Mouse (Mus musculus): ENCODE measurements around the gene Rnf167. TPM values are rescaled to one million over a fixed set of nuclear protein-coding genes. Genes with fewer than 3 reads are reported as not detected.
A peak's percentile ranks its signal among the peaks of the same experiment; 100 is the strongest.

Gene Rnf167
- total and polyA plus RNA-seq, 3 experiments = 50.8 to 65.0 (median 58.7) TPM

DNA sequence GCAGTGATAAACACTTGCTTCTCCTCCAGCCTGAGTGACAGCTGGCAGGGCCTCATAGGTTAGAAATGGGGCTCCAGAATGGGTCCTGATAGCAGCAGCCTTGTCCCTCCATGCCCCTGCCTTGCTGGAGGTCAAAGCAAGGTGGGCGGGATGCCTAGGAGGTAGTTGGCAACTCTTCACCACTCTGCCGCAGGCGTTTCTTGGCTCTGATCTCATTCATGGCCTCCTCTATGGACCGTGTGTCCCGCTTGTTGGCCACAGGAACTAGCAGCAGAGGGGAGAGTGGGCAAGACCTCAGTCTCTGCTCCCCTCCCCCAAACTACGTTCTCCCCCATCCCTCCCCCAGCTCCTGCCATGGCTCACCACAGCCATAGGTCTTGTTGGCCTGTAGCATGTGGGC, 16.9 kb downstream of the Rnf167 start:
- Histone ChIP-seq H3K9ac (ENCODE audit: low read depth, low read length) (no peak overlapping the region), H3K4me1 (ENCODE audit: control insufficient read depth, insufficient read depth, low read length) (peaks cover 2% of the 10 kb centered on the region), H3K36me3 (ENCODE audit: control insufficient read depth, insufficient read depth, low read length) (peaks cover 16% of the 10 kb centered on the region), H3K27me3 (ENCODE audit: control insufficient read depth, insufficient read depth, low read length) (no peaks in the 10 kb centered on the region), H3K4me3 (no peak overlapping the region), H3K79me2 (replicated peaks; ENCODE audit: control insufficient read depth, insufficient read depth, low read length) (no peaks in the 10 kb centered on the region), H3K27ac (peak overlapping the region; percentile 55; the same call in 1 of the 2 replicates)
- intact Hi-C loops (cut with DNase I) = no loop called here
- DNase-seq = peak in 1 of 2 experiments; percentile 73
- WGBS = 65% methylated on average over 6 of the region's 6 CpGs
- TF ChIP-seq POLR2A (IDR thresholded peaks at IDR 0.05; ENCODE audit: insufficient read depth, low read depth, low read length) = peak; percentile 39; the same call in 1 of the 2 replicates
- TF ChIP-seq CTCF (IDR thresholded peaks at IDR 0.05) = no peak
- TF ChIP-seq EP300 (IDR thresholded peaks at IDR 0.05; ENCODE audit: insufficient read depth, low read depth, low read length) = 0 out of 2 replicates have a peak, but pooled peaks have one; percentile 25

DNA sequence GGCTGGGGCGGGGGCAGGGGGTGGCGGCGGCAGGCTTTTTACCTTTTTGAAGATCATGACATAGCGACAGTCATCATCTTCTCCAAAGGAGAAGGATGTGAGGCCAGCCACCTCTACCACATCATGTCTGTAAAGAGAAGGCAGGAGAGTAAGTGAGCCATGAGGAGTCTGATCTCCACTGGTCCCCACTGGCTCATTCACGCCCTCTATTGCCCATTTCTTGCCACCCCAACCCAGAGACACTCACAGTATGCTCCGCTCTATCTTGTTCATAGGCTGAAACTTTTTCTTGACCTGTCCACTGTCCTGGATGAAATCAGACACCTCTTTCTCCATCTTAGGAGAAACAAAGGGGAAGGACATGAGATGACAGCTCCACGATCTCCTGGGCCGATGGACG, 17.7 kb downstream of the Rnf167 start:
- Histone ChIP-seq H3K9ac (ENCODE audit: low read depth, low read length) (no peak overlapping the region), H3K36me3 (ENCODE audit: control insufficient read depth, insufficient read depth, low read length) (peaks cover 16% of the 10 kb centered on the region), H3K27ac (no peak overlapping the region), H3K27me3 (ENCODE audit: control insufficient read depth, insufficient read depth, low read length) (no peaks in the 10 kb centered on the region), H3K4me1 (ENCODE audit: control insufficient read depth, insufficient read depth, low read length) (peaks cover 2% of the 10 kb centered on the region), H3K79me2 (replicated peaks; ENCODE audit: control insufficient read depth, insufficient read depth, low read length) (no peaks in the 10 kb centered on the region), H3K4me3 (no peak overlapping the region)
- TF ChIP-seq POLR2A (IDR thresholded peaks at IDR 0.05; ENCODE audit: insufficient read depth, low read depth, low read length) = no peak
- TF ChIP-seq EP300 (IDR thresholded peaks at IDR 0.05; ENCODE audit: insufficient read depth, low read depth, low read length) = no peak
- TF ChIP-seq CTCF (IDR thresholded peaks at IDR 0.05) = peak; percentile 19; the same call in 1 of the 2 replicates
- intact Hi-C loops (cut with DNase I) = no loop called here
- 89% methylated on average over 9 of the region's 9 CpGs for whole genome bisulfite sequencing
- no peak for DNase-seq

GRCm38 (mm10) chr11:70666687-70667086, 19.7 kb downstream of the Rnf167 start:
- WGBS = 83% methylated on average over 8 of the region's 8 CpGs
- H3K79me2 ChIP-seq (replicated peaks; ENCODE audit: control insufficient read depth, insufficient read depth, low read length) = no peaks in the 10 kb centered on the region
- H3K27me3 ChIP-seq (ENCODE audit: control insufficient read depth, insufficient read depth, low read length) = no peaks in the 10 kb centered on the region
- TF ChIP-seq CTCF (IDR thresholded peaks at IDR 0.05) (no peak), POLR2A (IDR thresholded peaks at IDR 0.05; ENCODE audit: insufficient read depth, low read depth, low read length) (no peak), EP300 (IDR thresholded peaks at IDR 0.05; ENCODE audit: insufficient read depth, low read depth, low read length) (no peak)
- no peak overlapping the region for H3K4me3 ChIP-seq
- DNase-seq = no peak
- H3K36me3 ChIP-seq (ENCODE audit: control insufficient read depth, insufficient read depth, low read length) = peaks cover 13% of the 10 kb centered on the region
- peaks cover 2% of the 10 kb centered on the region for H3K4me1 ChIP-seq (ENCODE audit: control insufficient read depth, insufficient read depth, low read length)
- intact Hi-C loops (cut with DNase I) = no loop called here
- H3K9ac ChIP-seq (ENCODE audit: low read depth, low read length) = no peak overlapping the region
- no peak overlapping the region for H3K27ac ChIP-seq

GRCm38 (mm10) chr11:70667271-70668150, 20.5 kb downstream of the Rnf167 start:
- no peak overlapping the region for H3K9ac ChIP-seq (ENCODE audit: low read depth, low read length)
- H3K36me3 ChIP-seq (ENCODE audit: control insufficient read depth, insufficient read depth, low read length) = peaks cover 7% of the 10 kb centered on the region
- no peaks in the 10 kb centered on the region for H3K27me3 ChIP-seq (ENCODE audit: control insufficient read depth, insufficient read depth, low read length)
- H3K79me2 ChIP-seq (replicated peaks; ENCODE audit: control insufficient read depth, insufficient read depth, low read length) = no peaks in the 10 kb centered on the region
- H3K4me3 ChIP-seq = peak overlapping the region; percentile 89
- 56% methylated on average over 14 of the region's 14 CpGs for WGBS
- TF ChIP-seq CTCF (IDR thresholded peaks at IDR 0.05) = no peak
- TF ChIP-seq POLR2A (IDR thresholded peaks at IDR 0.05; ENCODE audit: insufficient read depth, low read depth, low read length) = no peak
- TF ChIP-seq EP300 (IDR thresholded peaks at IDR 0.05; ENCODE audit: insufficient read depth, low read depth, low read length) = no peak
- H3K27ac ChIP-seq = peak overlapping the region; percentile 98
- peaks cover 2% of the 10 kb centered on the region for H3K4me1 ChIP-seq (ENCODE audit: control insufficient read depth, insufficient read depth, low read length)
- intact Hi-C loops (cut with DNase I) = loop anchor here (2.0 kb wide), 2 partner anchors 13 to 21 kb away; partner anchors contain the start of genes Pfn1, Rnf167 and Slc25a11
- DNase-seq = no peak

- no peak for DNase-seq
- Histone ChIP-seq H3K4me1 (ENCODE audit: control insufficient read depth, insufficient read depth, low read length) (peaks cover 2% of the 10 kb centered on the region), H3K27ac (peak overlapping the region; percentile 98), H3K9ac (ENCODE audit: low read depth, low read length) (peak overlapping the region; percentile 32), H3K79me2 (replicated peaks; ENCODE audit: control insufficient read depth, insufficient read depth, low read length) (no peaks in the 10 kb centered on the region), H3K27me3 (ENCODE audit: control insufficient read depth, insufficient read depth, low read length) (no peaks in the 10 kb centered on the region), H3K36me3 (ENCODE audit: control insufficient read depth, insufficient read depth, low read length) (peaks cover 3% of the 10 kb centered on the region), H3K4me3 (peak overlapping the region; percentile 89)
- TF ChIP-seq POLR2A (IDR thresholded peaks at IDR 0.05; ENCODE audit: insufficient read depth, low read depth, low read length) = 0 out of 2 replicates have a peak, but pooled peaks have one; percentile 11
- TF ChIP-seq EP300 (IDR thresholded peaks at IDR 0.05; ENCODE audit: insufficient read depth, low read depth, low read length) = no peak
- TF ChIP-seq CTCF (IDR thresholded peaks at IDR 0.05) = no peak
- intact Hi-C loops (cut with DNase I) = loop anchor here (2.0 kb wide), 2 partner anchors 14 to 22 kb away; partner anchors contain the start of genes Pfn1, Rnf167 and Slc25a11
- WGBS = under 1% methylated on average over 15 of the region's 15 CpGs
These were observed 21.3 kb downstream of the Rnf167 start for GRCm38 (mm10) chr11:70668335-70668770.
